ENCODE assay signal across 8 mouse cellular contexts in the genomic region with DNA sequence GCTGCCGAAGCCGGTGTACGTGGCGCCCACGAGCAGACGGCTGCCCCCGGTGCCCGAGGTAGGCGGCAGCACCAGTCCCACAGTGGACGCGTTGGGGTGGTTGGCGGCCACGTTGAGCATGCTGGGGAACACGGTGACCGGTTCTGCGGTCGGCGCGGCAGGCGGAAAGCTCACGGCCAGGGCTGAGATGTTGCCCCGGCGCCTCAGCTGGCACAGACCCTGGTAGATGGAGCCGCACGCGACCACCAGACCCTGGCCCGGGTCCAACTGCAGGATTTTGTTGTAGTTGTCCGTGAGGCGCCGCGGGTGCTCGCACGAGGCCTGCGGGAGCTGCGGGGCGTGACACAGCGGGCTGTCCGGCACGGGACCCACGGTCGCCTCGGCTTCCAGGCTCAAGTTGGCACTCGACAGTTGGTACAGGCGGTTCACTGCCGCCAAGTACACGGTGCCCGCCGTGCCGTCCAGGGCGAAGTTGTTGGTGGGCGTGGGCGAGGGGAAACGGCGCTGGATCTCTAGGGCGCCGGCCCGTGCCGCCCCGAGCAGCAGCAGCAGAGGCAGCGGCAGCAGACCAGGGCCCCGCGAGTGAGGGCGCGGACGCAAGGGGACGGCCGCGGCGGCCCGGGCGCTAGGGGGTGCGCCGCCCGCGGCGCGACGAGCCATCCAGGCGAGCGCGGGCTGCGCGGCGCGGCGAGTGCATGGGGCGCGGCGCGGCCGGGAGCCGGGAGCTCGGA. TPM values are rescaled to one million over a fixed set of nuclear protein-coding genes. Genes with fewer than 3 reads are reported as not detected.
DNase-seq lines count a peak whose midpoint lies in the region; ATAC-seq and TF ChIP-seq lines count a peak whose summit lies in the region.

No protein-coding gene starts in this region.

- peaks cover 70% of the 10 kb centered on the region for H3K4me1 ChIP-seq in kidney, embryonic 16.5 days (ENCODE audit: insufficient read depth, low read length)
- peaks cover 41% of the 10 kb centered on the region for H3K4me1 ChIP-seq in E14TG2a.4 (replicated peaks; ENCODE audit: low read depth, low read length)
- H3K4me1 ChIP-seq in heart, embryonic 13.5 days, result peaks cover 84% of the 10 kb centered on the region
- peaks cover 54% of the 10 kb centered on the region for H3K4me1 ChIP-seq in liver, embryonic 13.5 days (replicated peaks)
- H3K4me1 ChIP-seq in stomach, embryonic 14.5 days (ENCODE audit: control insufficient read depth, insufficient read depth, low read length), result peaks cover 54% of the 10 kb centered on the region

- H3K27ac ChIP-seq in kidney, embryonic 16.5 days (ENCODE audit: low read length), result peak overlapping the region; percentile 97
- H3K27ac ChIP-seq in heart, embryonic 13.5 days (replicated peaks), result peak overlapping the region; percentile 88
- H3K27ac ChIP-seq in liver, embryonic 13.5 days, result peak overlapping the region; percentile 43
- H3K27ac ChIP-seq in stomach, embryonic 14.5 days (ENCODE audit: low read length), result peak overlapping the region; percentile 74; the same call in 1 of the 2 replicates

- 0 out of 2 replicates have a peak, but pooled peaks cover 10% of the 10 kb centered on the region for H3K27me3 ChIP-seq in kidney, embryonic 16.5 days (ENCODE audit: insufficient read depth, low read length)
- H3K27me3 ChIP-seq in E14TG2a.4 (ENCODE audit: insufficient read depth, low read length), result peaks cover 83% of the 10 kb centered on the region
- H3K27me3 ChIP-seq in heart, embryonic 13.5 days (replicated peaks), result peaks cover 33% of the 10 kb centered on the region
- peaks cover 63% of the 10 kb centered on the region for H3K27me3 ChIP-seq in liver, embryonic 13.5 days
- H3K27me3 ChIP-seq in stomach, embryonic 14.5 days (ENCODE audit: control insufficient read depth, insufficient read depth, low read length), result peaks cover 8% of the 10 kb centered on the region; the same call in 1 of the 2 replicates

- no peaks in the 10 kb centered on the region for H3K9me3 ChIP-seq in kidney, embryonic 16.5 days (ENCODE audit: low read length)
- H3K9me3 ChIP-seq in E14TG2a.4 (ENCODE audit: low read length), result no peaks in the 10 kb centered on the region
- peaks cover 10% of the 10 kb centered on the region for H3K9me3 ChIP-seq in heart, embryonic 13.5 days
- no peaks in the 10 kb centered on the region for H3K9me3 ChIP-seq in liver, embryonic 13.5 days (replicated peaks)
- no peaks in the 10 kb centered on the region for H3K9me3 ChIP-seq in stomach, embryonic 14.5 days (ENCODE audit: control insufficient read depth, low read depth, low read length)

- H3K36me3 ChIP-seq in kidney, embryonic 16.5 days (ENCODE audit: insufficient read depth, low read length), result no peaks in the 10 kb centered on the region
- H3K36me3 ChIP-seq in E14TG2a.4 (ENCODE audit: insufficient read depth, low read length), result no peaks in the 10 kb centered on the region
- H3K36me3 ChIP-seq in heart, embryonic 13.5 days, result no peaks in the 10 kb centered on the region
- no peaks in the 10 kb centered on the region for H3K36me3 ChIP-seq in liver, embryonic 13.5 days
- no peaks in the 10 kb centered on the region for H3K36me3 ChIP-seq in stomach, embryonic 14.5 days (ENCODE audit: control insufficient read depth, insufficient read depth, low read length)

- ATAC-seq in kidney, embryonic 16.5 days (ENCODE audit: low FRiP score, low TSS enrichment), result no peak
- no peak for ATAC-seq in heart, embryonic 13.5 days (ENCODE audit: extremely low read depth, insufficient number of reproducible peaks, low FRiP score, low TSS enrichment)
- peak; percentile 60 for ATAC-seq in liver, embryonic 13.5 days (ENCODE audit: low read depth)
- ATAC-seq in stomach, embryonic 14.5 days (ENCODE audit: insufficient number of reproducible peaks, insufficient read depth, low FRiP score, low read depth), result no peak
- no peak for ATAC-seq in erythroid progenitor cell, adult 5-6 weeks (replicated peaks; ENCODE audit: low FRiP score, poor library complexity, severe bottlenecking)

- H3K4me2 ChIP-seq in kidney, embryonic 16.5 days (replicated peaks; ENCODE audit: low read depth, low read length), result peak overlapping the region; percentile 73
- H3K4me2 ChIP-seq in heart, embryonic 13.5 days, result peak overlapping the region; percentile 76
- peak overlapping the region; percentile 87 for H3K4me2 ChIP-seq in liver, embryonic 13.5 days
- H3K4me2 ChIP-seq in stomach, embryonic 14.5 days (replicated peaks; ENCODE audit: low read depth, low read length), result peak overlapping the region; percentile 88

- TF ChIP-seq CTCF in E14TG2a.4 (conservative IDR thresholded peaks at IDR 0.05; ENCODE audit: low read length), result no peak

- DNase-seq in kidney, postnatal 14 days, result no peak
- peak; percentile 64 to 69 for DNase-seq in adrenal gland, postnatal 36 days
- DNase-seq in liver, embryonic 13.5 days, result no peak

- H3K9ac ChIP-seq in kidney, embryonic 16.5 days (replicated peaks; ENCODE audit: low read length), result peak overlapping the region; percentile 82
- H3K9ac ChIP-seq in heart, embryonic 13.5 days, result peak overlapping the region; percentile 86
- H3K9ac ChIP-seq in liver, embryonic 13.5 days, result peak overlapping the region; percentile 62
- peak overlapping the region; percentile 63 for H3K9ac ChIP-seq in stomach, embryonic 14.5 days (replicated peaks; ENCODE audit: low read depth, low read length)

- under 1% methylated on average over 61 of the region's 93 CpGs for WGBS in kidney, embryonic 16.5 days
- under 1% methylated on average over 90 of the region's 93 CpGs for WGBS in heart, embryonic 13.5 days
- 1% methylated on average over 77 of the region's 93 CpGs for WGBS in liver, embryonic 13.5 days (ENCODE audit: insufficient replicate concordance)
- WGBS in stomach, embryonic 14.5 days, result under 1% methylated on average over 90 of the region's 93 CpGs

- H3K4me3 ChIP-seq in kidney, embryonic 16.5 days (ENCODE audit: low read length), result peak overlapping the region; percentile 59
- H3K4me3 ChIP-seq in E14TG2a.4 (replicated peaks; ENCODE audit: low read length), result peak overlapping the region; percentile 77
- peak overlapping the region; percentile 67 for H3K4me3 ChIP-seq in heart, embryonic 13.5 days
- peak overlapping the region; percentile 65 for H3K4me3 ChIP-seq in liver, embryonic 13.5 days (replicated peaks)
- H3K4me3 ChIP-seq in stomach, embryonic 14.5 days (ENCODE audit: low read depth, low read length), result peak overlapping the region; percentile 66

RNA-seq across cellular contexts. Expression of a gene that starts 0.5 kb away (rescaled TPM):
- 55.5 and 62.4 TPM in 2 replicates for polyA plus RNA-seq in kidney, embryonic 16.5 days (2015; fragmentation: Nextera tagmentation; extraction: Ambion mirVana)
- total RNA-seq in adrenal gland, postnatal 36 days (2021), result 100 to 1,000 TPM; 140 to 167 TPM
- 39.6 and 43.5 TPM in 2 replicates for polyA plus RNA-seq in heart, embryonic 13.5 days (2015; fragmentation: Nextera tagmentation; extraction: Ambion mirVana)
- polyA plus RNA-seq in liver, embryonic 13.5 days (2015; fragmentation: Nextera tagmentation; extraction: Ambion mirVana), result 6.7 and 6.8 TPM in 2 replicates
- polyA plus RNA-seq in stomach, embryonic 14.5 days (2014; fragmentation: Nextera tagmentation; extraction: Ambion mirVana), result 43.1 and 44.5 TPM in 2 replicates
- 9.6 and 22.3 TPM in 2 replicates for total RNA-seq in erythroid progenitor cell, adult 5-6 weeks (2015; ENCODE audit: low replicate concordance)
- total RNA-seq in erythroid progenitor cell, adult 5-6 weeks (2017; ENCODE audit: low replicate concordance), result 2.0 and 2.3 TPM in 2 replicates

RNA-seq across cellular contexts. Expression of a gene that starts 49.6 kb away (rescaled TPM):
- polyA plus RNA-seq in kidney, embryonic 16.5 days (2015; fragmentation: Nextera tagmentation; extraction: Ambion mirVana), result not detected in 2 replicates
- not detected for total RNA-seq in adrenal gland, postnatal 36 days (2021)
- not detected in 2 replicates for polyA plus RNA-seq in heart, embryonic 13.5 days (2015; fragmentation: Nextera tagmentation; extraction: Ambion mirVana)
- not detected in 2 replicates for polyA plus RNA-seq in liver, embryonic 13.5 days (2015; fragmentation: Nextera tagmentation; extraction: Ambion mirVana)
- polyA plus RNA-seq in stomach, embryonic 14.5 days (2014; fragmentation: Nextera tagmentation; extraction: Ambion mirVana), result not detected in 2 replicates
- total RNA-seq in erythroid progenitor cell, adult 5-6 weeks (2015; ENCODE audit: low replicate concordance), result not detected in 2 replicates
- not detected in 2 replicates for total RNA-seq in erythroid progenitor cell, adult 5-6 weeks (2017; ENCODE audit: low replicate concordance)

Comparison
In these comparisons a context has a peak if more than half of its experiments do, and no peak if none do; other contexts are left out.
1. H3K27ac ChIP-seq: peak in every context shown above with its lines; median percentile 97 in kidney, embryonic 16.5 days; 88 in heart, embryonic 13.5 days; 74 in stomach, embryonic 14.5 days; 43 in liver, embryonic 13.5 days.
2. DNase-seq: peak in adrenal gland, postnatal 36 days (2 of 2); none in kidney, postnatal 14 days (single experiment) and liver, embryonic 13.5 days (single experiment).
3. Peak in every context shown above with its lines, with median percentiles within 50 percentile points of each other: H3K4me2 ChIP-seq, H3K4me3 ChIP-seq and H3K9ac ChIP-seq.